Mouse (Mus musculus) MEL (cell line): ENCODE results near the gene Hc.

ENCODE experiments used
- CTCF ChIP-seq, 3 experiments: IDR thresholded peaks in 2 of 3; conservative IDR thresholded peaks in 1 of 3; 2 replicates each; pipeline ENCODE4 v1.5.1; 2011 to 2012; ENCODE audit warnings: low read length in 3 of 3, low read depth in 2 of 3, mild to moderate bottlenecking in 2 of 3, improper control_type of control experiment in 1 of 3, inconsistent platforms in 1 of 3, mixed read lengths in 1 of 3, moderate library complexity in 1 of 3; ENCODE audit not compliant: control insufficient read depth in 1 of 3, insufficient read depth in 1 of 3, poor library complexity in 1 of 3, severe bottlenecking in 1 of 3
- EP300 ChIP-seq, 2 experiments: IDR thresholded peaks; 2 replicates each; pipeline ENCODE4 v1.6.1; 2011; ENCODE audit warnings: improper control_type of control experiment in 2 of 2, low read length in 2 of 2, low read depth in 1 of 2, mild to moderate bottlenecking in 1 of 2
- GABPA ChIP-seq: IDR thresholded peaks from 2 replicates; pipeline ENCODE4 v1.6.1; 2012; ENCODE audit warnings: low read depth, mild to moderate bottlenecking, inconsistent platforms, low read length, improper control_type of control experiment, moderate library complexity
- MAX ChIP-seq: IDR thresholded peaks from 2 replicates; pipeline ENCODE4 v1.6.1; 2011; ENCODE audit warnings: low read length, improper control_type of control experiment
- MEF2A ChIP-seq: IDR thresholded peaks from 2 replicates; pipeline ENCODE4 v1.6.1; 2014; ENCODE audit warnings: low read depth, mild to moderate bottlenecking, inconsistent platforms, low read length, improper control_type of control experiment; ENCODE audit not compliant: poor library complexity, insufficient replicate concordance, severe bottlenecking; ENCODE audit errors: extremely low read depth
- NRF1 ChIP-seq: IDR thresholded peaks from 2 replicates; pipeline ENCODE4 v1.6.1; 2014; ENCODE audit warnings: low read depth, mild to moderate bottlenecking, inconsistent platforms, low read length, improper control_type of control experiment, moderate library complexity; ENCODE audit not compliant: poor library complexity, insufficient read depth, severe bottlenecking
- POLR2A ChIP-seq, 2 experiments: IDR thresholded peaks; 2 replicates each; pipeline ENCODE4 v1.6.1; 2011 to 2012; ENCODE audit warnings: low read length in 2 of 2, mild to moderate bottlenecking in 2 of 2, control low read depth in 1 of 2, improper control_type of control experiment in 1 of 2, low read depth in 1 of 2, moderate library complexity in 1 of 2; ENCODE audit not compliant: control insufficient read depth in 1 of 2, insufficient read depth in 1 of 2, poor library complexity in 1 of 2
- POLR2AphosphoS5 ChIP-seq: IDR thresholded peaks from 2 replicates; pipeline ENCODE4 v1.6.1; 2012; ENCODE audit warnings: low read depth, borderline replicate concordance, mild to moderate bottlenecking, inconsistent platforms, low read length, moderate library complexity, mixed read lengths
- RCOR1 ChIP-seq: IDR thresholded peaks from 2 replicates; pipeline ENCODE4 v1.6.1; 2012; ENCODE audit warnings: low read depth, mild to moderate bottlenecking, inconsistent platforms, low read length, improper control_type of control experiment
- SIN3A ChIP-seq: IDR thresholded peaks from 2 replicates; pipeline ENCODE4 v1.6.1; 2012; ENCODE audit warnings: low read length, improper control_type of control experiment, inconsistent platforms
- UBTF ChIP-seq: IDR thresholded peaks from 2 replicates; pipeline ENCODE4 v1.6.1; 2012; ENCODE audit warnings: low read depth, mild to moderate bottlenecking, inconsistent platforms, low read length, improper control_type of control experiment, moderate library complexity, borderline replicate concordance; ENCODE audit not compliant: insufficient read depth
- ZC3H11A ChIP-seq: IDR thresholded peaks from 2 replicates; pipeline ENCODE4 v1.6.1; 2012; ENCODE audit warnings: low read depth, mild to moderate bottlenecking, inconsistent platforms, low read length, improper control_type of control experiment

- TF ChIP-seq CTCF (IDR thresholded peaks at IDR 0.05 in 2 of 3, conservative IDR thresholded peaks at IDR 0.05 in 1 of 3; ENCODE audit: control insufficient read depth in 1 of 3, insufficient read depth in 1 of 3, low read depth in 2 of 3, low read length in 3 of 3, poor library complexity in 1 of 3, severe bottlenecking in 1 of 3) (no peak), POLR2AphosphoS5 (no peak), POLR2A (IDR thresholded peaks at IDR 0.05; ENCODE audit: control insufficient read depth in 1 of 2, insufficient read depth in 1 of 2, low read depth in 1 of 2, low read length in 2 of 2, poor library complexity in 1 of 2) (no peak), NRF1 (no peak), ZC3H11A (no peak), SIN3A (no peak), EP300 (IDR thresholded peaks at IDR 0.05; ENCODE audit: low read depth in 1 of 2, low read length in 2 of 2) (no peak), MEF2A (no peak), RCOR1 (no peak), MAX (no peak), UBTF (no peak), GABPA (no peak)
Measured at GRCm38 (mm10) chr2:34982906-34983698, 78.1 kb downstream of the Hc start.
